Mouse (Mus musculus) hindbrain, postnatal 0 days (tissue): ENCODE results near the gene E330009J07Rik. TPM values are rescaled to one million over a fixed set of nuclear protein-coding genes. Genes with fewer than 3 reads are reported as not detected.
A peak's percentile ranks its signal among the peaks of the same experiment; 100 is the strongest.

Experiments used
- ATAC-seq: fragments of 200-750 bp; cut with Nextera tagmentation; 2 replicates; pipeline ENCODE4 v1.8.0; 2017; ENCODE audit warnings: mild to moderate bottlenecking, moderate TSS enrichment, moderate library complexity
- DNase-seq: peaks from one replicate; pipeline ENCODE4 v3.0.0-alpha.2; 2015; ENCODE audit warnings: low spot score
- H3K27ac ChIP-seq: fragments of 300-500 bp; sonication (generic); 2 replicates; pipeline ENCODE4 v1.5.1; 2014; ENCODE audit warnings: mild to moderate bottlenecking
- H3K27me3 ChIP-seq: fragments of 300-500 bp; sonication (generic); 2 replicates; pipeline ENCODE4 v1.6.1; 2014; ENCODE audit warnings: low read length, mixed read lengths; ENCODE audit not compliant: insufficient read depth
- H3K36me3 ChIP-seq: fragments of 300-500 bp; sonication (generic); 2 replicates; pipeline ENCODE4 v1.6.1; 2014; ENCODE audit warnings: low read length, mixed read lengths; ENCODE audit not compliant: insufficient read depth
- H3K4me1 ChIP-seq: fragments of 300-500 bp; sonication (generic); 2 replicates; pipeline ENCODE4 v1.6.1; 2014; ENCODE audit warnings: antibody characterized with exemption, low read length, mixed read lengths; ENCODE audit not compliant: insufficient read depth
- H3K4me2 ChIP-seq: fragments of 300-500 bp; sonication (generic); 2 replicates; pipeline ENCODE4 v1.6.1; 2014; ENCODE audit warnings: low read depth, mild to moderate bottlenecking, low read length, moderate library complexity, mixed read lengths
- H3K4me3 ChIP-seq: fragments of 300-500 bp; sonication (generic); 2 replicates; pipeline ENCODE4 v1.5.1; 2014; ENCODE audit warnings: low read length
- H3K9ac ChIP-seq: fragments of 300-500 bp; sonication (generic); replicated peaks from 2 replicates; pipeline ENCODE4 v1.6.1; 2014; ENCODE audit warnings: mild to moderate bottlenecking, low read length, moderate library complexity, mixed read lengths
- H3K9me3 ChIP-seq: fragments of 300-500 bp; sonication (generic); 2 replicates; pipeline ENCODE4 v1.6.1; 2016; ENCODE audit warnings: low read length, mixed read lengths
- CTCF ChIP-seq: IDR thresholded peaks from 2 replicates; pipeline ENCODE4 v1.5.1; 2016; ENCODE audit warnings: antibody characterized with exemption, control low read depth, low read depth
- WGBS: fragments of 180-500 bp; shearing (Covaris S2); extraction: QIAGEN DNeasy Blood & Tissue Kit; methylation state at CpG from one replicate; pipeline ENCODE4 v1.1.7; 2014; 5-methylcytosine and 5-hydroxymethylcytosine counted together
- polyA plus RNA-seq: library from polyadenylated mRNA; unstranded; fragments of >200 nt; fragmentation: Nextera tagmentation; extraction: Ambion mirVana; gene quantifications from 2 replicates; pipeline ENCODE4 v1.2.1, GENCODE M21; 2015
- total RNA-seq: library from RNA; depleted of rRNA; stranded (reverse); fragments of >200 nt; gene quantifications from 2 replicates; pipeline ENCODE4 v1.2.3, GENCODE M21; 2014; rRNA removed

Gene E330009J07Rik
- total and polyA plus RNA-seq, 2 experiments from 2014 or later: 9.9 to 29.1 TPM

- no peak for ATAC-seq
- no peak overlapping the region for H3K4me2 ChIP-seq
- no peak overlapping the region for H3K4me3 ChIP-seq
- H3K27ac ChIP-seq: no peak overlapping the region
- H3K4me1 ChIP-seq: no peaks in the 10 kb centered on the region
- H3K27me3 ChIP-seq: no peaks in the 10 kb centered on the region
- peaks cover 3% of the 10 kb centered on the region; the same call in 1 of the 2 replicates for H3K36me3 ChIP-seq
- no peak overlapping the region for H3K9ac ChIP-seq
- WGBS: 91% methylated on average over 7 of the region's 7 CpGs
- DNase-seq: peak; percentile 19
- TF ChIP-seq CTCF: peak; percentile 58
- no peaks in the 10 kb centered on the region for H3K9me3 ChIP-seq
These were observed 82.6 kb downstream of the E330009J07Rik start for GRCm38 (mm10) chr6:40353360-40353759.

Other genes with a start within 250 kb of the E330009J07Rik start
- gene Agk, start 111.0 kb downstream of the E330009J07Rik start, total RNA-seq: 40.6 and 59.6 TPM in 2 replicates
- gene Agk, start 111.0 kb downstream of the E330009J07Rik start, polyA plus RNA-seq: 53.3 and 57.9 TPM in 2 replicates
- gene Wee2, start 3.0 kb upstream of the E330009J07Rik start, total RNA-seq: 0.10 TPM in 1 of 2 replicates, not detected in the other
- gene Wee2, start 3.0 kb upstream of the E330009J07Rik start, polyA plus RNA-seq: 0.18 and 0.28 TPM in 2 replicates
- 9.1 and 11.2 TPM in 2 replicates for gene Ssbp1, start 35.2 kb upstream of the E330009J07Rik start, total RNA-seq
- 82.5 and 90.6 TPM in 2 replicates for gene Ssbp1, start 35.2 kb upstream of the E330009J07Rik start, polyA plus RNA-seq
- not detected in 2 replicates for gene Tas2r137, start 55.1 kb upstream of the E330009J07Rik start, total RNA-seq
- not detected in 2 replicates for gene Tas2r137, start 55.1 kb upstream of the E330009J07Rik start, polyA plus RNA-seq
- gene Tas2r108, start 57.4 kb upstream of the E330009J07Rik start, total RNA-seq: not detected in 2 replicates
- gene Tas2r108, start 57.4 kb upstream of the E330009J07Rik start, polyA plus RNA-seq: not detected in 2 replicates
- not detected in 2 replicates for gene Prss37, start 83.4 kb upstream of the E330009J07Rik start, total RNA-seq
- not detected in 2 replicates for gene Prss37, start 83.4 kb upstream of the E330009J07Rik start, polyA plus RNA-seq
- gene Olfr461, start 118.9 kb upstream of the E330009J07Rik start, total RNA-seq: not detected in 2 replicates
- 0.05 TPM in 1 of 2 replicates, not detected in the other for gene Olfr461, start 118.9 kb upstream of the E330009J07Rik start, polyA plus RNA-seq
- gene Olfr460, start 133.4 kb upstream of the E330009J07Rik start, total RNA-seq: not detected in 2 replicates
- not detected in 2 replicates for gene Olfr460, start 133.4 kb upstream of the E330009J07Rik start, polyA plus RNA-seq
- gene Clec5a, start 149.7 kb upstream of the E330009J07Rik start, total RNA-seq: 0.58 TPM in 1 of 2 replicates, not detected in the other
- 0.78 TPM in 2 replicates for gene Clec5a, start 149.7 kb upstream of the E330009J07Rik start, polyA plus RNA-seq
- not detected in 2 replicates for gene Tas2r138, start 177.2 kb upstream of the E330009J07Rik start, total RNA-seq
- not detected in 2 replicates for gene Tas2r138, start 177.2 kb upstream of the E330009J07Rik start, polyA plus RNA-seq
- 0.22 and 0.31 TPM in 2 replicates for gene Mgam, start 192.7 kb upstream of the E330009J07Rik start, total RNA-seq
- 0.25 and 0.39 TPM in 2 replicates for gene Mgam, start 192.7 kb upstream of the E330009J07Rik start, polyA plus RNA-seq